Mouse (Mus musculus) hindbrain, embryonic 12.5 days (tissue): Measurements from ENCODE around the gene Hfe. TPM values are rescaled to one million over a fixed set of nuclear protein-coding genes. Genes with fewer than 3 reads are reported as not detected.
"Not testable (repeated sequence)": the region's sequence is repeated elsewhere in the genome, so short reads cannot be mapped to it uniquely, and the experiment has no call there.

Experiments
- ATAC-seq: fragments of 200-750 bp; cut with Nextera tagmentation; 2 replicates; pipeline ENCODE4 v1.8.0; 2017; ENCODE audit warnings: moderate TSS enrichment; ENCODE audit not compliant: low FRiP score
- H3K27ac ChIP-seq: fragments of 300-500 bp; sonication (generic); 2 replicates; pipeline ENCODE4 v1.5.1; 2016; ENCODE audit warnings: mild to moderate bottlenecking
- H3K27me3 ChIP-seq: fragments of 300-500 bp; sonication (generic); 2 replicates; pipeline ENCODE4 v1.6.1; 2016; ENCODE audit warnings: mild to moderate bottlenecking
- H3K36me3 ChIP-seq: fragments of 300-500 bp; sonication (generic); 2 replicates; pipeline ENCODE4 v1.6.1; 2016; ENCODE audit warnings: mild to moderate bottlenecking
- H3K4me1 ChIP-seq: fragments of 300-500 bp; sonication (generic); 2 replicates; pipeline ENCODE4 v1.6.1; 2016
- H3K4me2 ChIP-seq: fragments of 300-500 bp; sonication (generic); replicated peaks from 2 replicates; pipeline ENCODE4 v1.6.1; 2016; ENCODE audit warnings: mild to moderate bottlenecking
- H3K4me3 ChIP-seq: fragments of 300-500 bp; sonication (generic); 2 replicates; pipeline ENCODE4 v1.5.1; 2016; ENCODE audit warnings: mild to moderate bottlenecking
- H3K9ac ChIP-seq: fragments of 300-500 bp; sonication (generic); 2 replicates; pipeline ENCODE4 v1.6.1; 2016; ENCODE audit warnings: mild to moderate bottlenecking, moderate library complexity
- H3K9me3 ChIP-seq: fragments of 300-500 bp; sonication (generic); replicated peaks from 2 replicates; pipeline ENCODE4 v1.6.1; 2016; ENCODE audit warnings: mild to moderate bottlenecking
- WGBS: fragments of 180-500 bp; shearing (Covaris S2); methylation state at CpG from one replicate; pipeline ENCODE4 v1.1.7; 2016; 5-methylcytosine and 5-hydroxymethylcytosine counted together
- polyA plus RNA-seq: library from polyadenylated mRNA; unstranded; fragments of >200 nt; fragmentation: Nextera tagmentation; extraction: Ambion mirVana; gene quantifications from 2 replicates; pipeline ENCODE4 v1.2.1, GENCODE M21; 2016

The Hfe gene
- polyA plus RNA-seq, 1 experiment from 2014 or later: 4.9 TPM

DNA sequence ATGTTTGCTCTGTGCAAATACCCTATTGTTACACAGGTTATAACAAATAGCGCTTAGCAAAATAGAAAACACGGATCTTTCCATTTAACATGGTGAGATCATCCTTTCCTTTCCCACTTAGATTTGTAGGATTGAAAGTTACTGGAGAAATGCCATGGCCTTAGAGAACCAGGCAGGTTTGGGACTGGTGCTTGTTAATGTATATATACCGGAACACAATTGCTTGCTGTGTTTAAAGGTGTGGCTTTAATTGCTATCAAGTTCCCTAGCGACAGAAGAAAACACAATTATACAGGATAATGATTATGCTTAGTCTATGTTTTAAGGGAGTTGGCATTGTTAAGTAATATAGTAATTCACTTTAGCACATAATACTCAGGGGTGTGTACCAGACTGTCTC is 23.5 kb downstream of the Hfe start:
- H3K4me1 ChIP-seq: peaks cover 17% of the 10 kb centered on the region
- H3K4me3 ChIP-seq: no peak overlapping the region
- no peak overlapping the region for H3K9ac ChIP-seq
- no peaks in the 10 kb centered on the region for H3K36me3 ChIP-seq
- H3K27ac ChIP-seq: no peak overlapping the region
- no peaks in the 10 kb centered on the region for H3K27me3 ChIP-seq
- H3K9me3 ChIP-seq: no peaks in the 10 kb centered on the region
- ATAC-seq: no peak
- WGBS: 93% methylated on average over 4 of the region's 4 CpGs
- H3K4me2 ChIP-seq: no peak overlapping the region

DNA sequence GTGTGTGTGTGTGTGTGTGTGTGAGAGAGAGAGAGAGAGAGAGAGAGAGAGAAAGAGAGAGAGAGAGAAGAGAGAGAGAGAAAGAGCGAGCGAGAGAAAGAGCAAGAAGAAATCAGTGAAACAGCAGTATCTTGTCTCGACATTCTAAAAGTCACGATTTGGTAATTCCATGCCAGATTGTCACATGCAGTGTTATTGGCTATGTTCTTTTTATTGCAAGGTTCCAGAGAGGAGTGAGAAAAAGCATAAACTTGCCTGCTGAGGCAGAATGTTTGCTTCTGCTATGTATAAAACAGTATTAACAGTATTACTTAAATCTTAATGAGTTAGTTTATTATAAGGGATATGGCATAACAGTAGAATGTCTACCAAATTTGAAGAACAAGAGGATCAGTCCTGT is 24.7 kb downstream of the Hfe start:
- WGBS: 59% methylated on average over 4 of the region's 4 CpGs

DNA sequence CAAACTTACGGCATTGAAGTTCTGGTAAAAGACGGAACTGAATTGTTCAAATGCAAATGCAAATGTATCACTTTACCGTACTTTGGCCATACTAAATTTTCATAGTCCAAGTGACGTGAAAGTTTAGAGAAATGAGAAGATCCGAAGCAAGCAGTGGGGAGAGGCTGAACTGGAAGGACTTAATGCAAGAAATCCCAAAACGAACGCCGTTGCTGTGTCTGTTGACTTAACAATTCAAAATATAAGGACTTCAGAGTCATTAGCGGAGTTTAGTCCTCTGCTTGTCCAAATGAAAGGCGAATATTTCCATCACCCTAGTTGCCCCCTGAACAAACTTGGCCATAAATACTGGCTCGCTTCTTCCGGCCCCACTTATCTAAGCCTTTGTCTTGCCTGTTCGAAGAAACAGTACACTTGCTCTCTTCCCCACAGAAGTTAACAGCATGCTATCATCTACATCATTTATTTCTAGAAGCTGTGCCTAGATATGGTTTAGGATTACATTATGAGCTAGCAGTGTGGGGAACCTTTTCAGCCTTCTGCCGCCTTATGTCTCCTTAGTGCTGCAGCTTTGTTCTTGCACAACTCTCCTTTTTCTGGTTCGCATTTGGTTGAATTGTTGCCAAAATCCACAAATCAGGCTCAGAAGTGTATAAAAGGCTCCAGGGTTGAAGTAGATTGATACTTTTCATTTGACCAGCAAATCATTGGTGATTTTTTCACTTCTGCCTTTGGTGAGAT is 25.4 kb downstream of the Hfe start:
- Histone ChIP-seq H3K27ac (peak overlapping the region; percentile 96), H3K4me2 (peak overlapping the region; percentile 74), H3K9ac (peak overlapping the region; percentile 62), H3K27me3 (no peaks in the 10 kb centered on the region), H3K36me3 (no peaks in the 10 kb centered on the region), H3K4me3 (peak overlapping the region; percentile 44), H3K4me1 (peaks cover 17% of the 10 kb centered on the region), H3K9me3 (no peaks in the 10 kb centered on the region)
- no peak for ATAC-seq
- WGBS: 12% methylated on average over 15 of the region's 15 CpGs

More for the DNA sequence above, 24.7 kb downstream of the Hfe start:
- no peak for ATAC-seq
- Histone ChIP-seq H3K9me3 (no peaks in the 10 kb centered on the region), H3K9ac (peak overlapping the region; percentile 62), H3K4me3 (peak overlapping the region; percentile 44), H3K4me1 (peaks cover 17% of the 10 kb centered on the region), H3K27me3 (no peaks in the 10 kb centered on the region), H3K27ac (peak overlapping the region; percentile 96), H3K4me2 (peak overlapping the region; percentile 74), H3K36me3 (no peaks in the 10 kb centered on the region)

DNA sequence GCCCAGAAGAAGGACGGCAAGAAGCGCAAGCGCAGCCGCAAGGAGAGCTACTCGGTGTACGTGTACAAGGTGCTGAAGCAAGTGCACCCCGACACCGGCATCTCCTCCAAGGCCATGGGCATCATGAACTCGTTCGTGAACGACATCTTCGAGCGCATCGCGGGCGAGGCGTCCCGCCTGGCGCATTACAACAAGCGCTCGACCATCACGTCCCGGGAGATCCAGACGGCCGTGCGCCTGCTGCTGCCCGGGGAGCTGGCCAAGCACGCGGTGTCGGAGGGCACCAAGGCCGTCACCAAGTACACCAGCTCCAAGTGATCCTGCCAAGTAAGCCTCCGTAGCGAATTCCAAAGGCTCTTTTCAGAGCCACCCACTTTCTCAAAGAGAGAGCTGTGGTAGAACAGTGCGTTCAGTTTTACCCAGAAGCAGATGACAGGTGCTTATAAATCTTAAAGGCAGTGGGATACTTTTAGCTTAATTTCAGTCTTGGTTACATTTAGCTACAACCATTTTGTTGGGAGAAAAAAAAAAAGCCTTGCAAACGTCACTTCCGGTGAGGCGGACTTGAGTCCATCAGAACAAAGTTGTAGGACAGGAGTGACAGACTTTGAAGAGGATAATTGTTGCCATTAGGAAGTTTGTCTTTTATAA is 26.2 kb downstream of the Hfe start:
- peak overlapping the region; percentile 74 for H3K4me2 ChIP-seq
- not testable (repeated sequence) for H3K9me3 ChIP-seq, H3K36me3 ChIP-seq, H3K27me3 ChIP-seq
- ATAC-seq: peak; percentile 54
- peak overlapping the region; percentile 62 for H3K9ac ChIP-seq
- H3K4me1 ChIP-seq: peaks cover 17% of the 10 kb centered on the region
- WGBS: under 1% methylated on average over 15 of the region's 37 CpGs
- H3K27ac ChIP-seq: peak overlapping the region; percentile 96
- peak overlapping the region; percentile 44 for H3K4me3 ChIP-seq

DNA sequence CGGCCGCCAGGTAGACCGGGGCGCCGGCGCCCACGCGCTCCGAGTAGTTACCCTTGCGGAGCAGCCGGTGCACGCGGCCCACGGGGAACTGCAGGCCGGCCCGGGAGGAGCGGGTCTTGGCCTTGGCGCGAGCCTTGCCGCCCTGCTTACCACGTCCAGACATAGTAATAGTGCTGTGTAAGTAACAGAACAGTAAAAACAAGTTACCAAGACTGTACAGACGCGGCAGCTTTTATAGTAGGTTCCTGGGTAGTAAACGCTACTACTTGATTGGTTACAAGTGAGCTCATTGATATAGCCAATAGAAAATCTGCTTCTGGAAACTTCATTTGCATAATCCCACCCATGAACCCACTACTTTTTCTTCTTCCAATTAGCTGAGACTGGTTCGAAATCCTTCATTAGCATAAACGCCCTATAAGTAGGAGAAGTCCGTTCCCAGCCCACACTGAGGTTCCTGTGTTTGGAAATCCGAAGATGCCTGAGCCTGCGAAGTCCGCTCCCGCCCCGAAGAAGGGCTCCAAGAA is 26.8 kb downstream of the Hfe start, which contains the start of the genes Hist1h2ac and Hist1h2bc:
Gene Hist1h2ac (minus strand): TSS at position 194 of the 527 bp plus-strand sequence.
Gene Hist1h2bc (plus strand): TSS at position 445 of the 527 bp plus-strand sequence.
- H3K36me3 ChIP-seq: no peaks in the 10 kb centered on the region
- H3K4me3 ChIP-seq: peak within 1 kb of the TSS; percentile 44
- ATAC-seq: peak; percentile 99
- peak within 1 kb of the TSS; percentile 62 for H3K9ac ChIP-seq
- peak within 1 kb of the TSS; percentile 96 for H3K27ac ChIP-seq
- no peaks in the 10 kb centered on the region for H3K27me3 ChIP-seq
- peak within 1 kb of the TSS; percentile 74 for H3K4me2 ChIP-seq
- WGBS: 0% methylated on average over 31 of the region's 32 CpGs
- H3K4me1 ChIP-seq: peaks cover 17% of the 10 kb centered on the region
- no peaks in the 10 kb centered on the region for H3K9me3 ChIP-seq

DNA sequence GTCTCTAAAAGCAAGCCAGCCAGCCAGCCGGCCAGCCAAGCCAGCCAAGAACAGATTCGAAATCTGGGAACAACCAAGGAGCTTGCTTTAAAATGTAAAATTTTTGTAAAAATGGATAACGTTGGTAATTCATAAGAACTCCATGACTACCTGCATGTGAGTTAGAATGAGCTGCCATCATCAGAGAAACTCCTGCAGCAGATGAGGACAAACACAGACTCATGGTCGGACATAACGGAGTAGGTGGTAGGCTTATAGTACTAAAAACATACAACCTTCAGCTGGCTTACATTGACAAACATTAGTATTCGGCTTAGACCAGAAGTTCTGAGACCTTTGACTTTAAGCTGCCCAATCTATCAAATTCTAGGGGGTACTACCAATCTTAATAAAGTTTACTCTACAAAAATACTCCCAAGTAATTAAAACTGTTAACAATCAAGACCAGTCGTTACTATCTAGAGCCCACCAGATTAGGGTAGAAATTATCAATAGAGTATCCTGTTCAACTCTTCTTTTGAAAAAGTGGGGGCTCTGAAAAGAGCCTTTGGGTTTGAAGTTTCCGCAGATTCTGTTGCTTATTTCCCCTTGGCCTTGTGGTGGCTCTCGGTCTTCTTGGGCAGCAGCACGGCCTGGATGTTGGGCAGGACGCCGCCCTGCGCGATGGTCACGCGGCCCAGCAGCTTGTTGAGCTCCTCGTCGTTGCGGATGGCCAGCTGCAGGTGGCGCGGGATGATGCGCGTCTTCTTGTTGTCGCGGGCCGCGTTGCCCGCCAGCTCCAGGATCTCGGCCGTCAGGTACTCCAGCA is 27.5 kb downstream of the Hfe start:
- Histone ChIP-seq H3K4me1 (peaks cover 17% of the 10 kb centered on the region), H3K9ac (peak overlapping the region; percentile 59), H3K27ac (peak overlapping the region; percentile 94), H3K4me2 (peak overlapping the region; percentile 74), H3K4me3 (peak overlapping the region; percentile 39)
- H3K36me3 ChIP-seq, H3K27me3 ChIP-seq, H3K9me3 ChIP-seq: not testable (repeated sequence)
- 11% methylated on average over 16 of the region's 30 CpGs for WGBS
- ATAC-seq: peak; percentile 53

DNA sequence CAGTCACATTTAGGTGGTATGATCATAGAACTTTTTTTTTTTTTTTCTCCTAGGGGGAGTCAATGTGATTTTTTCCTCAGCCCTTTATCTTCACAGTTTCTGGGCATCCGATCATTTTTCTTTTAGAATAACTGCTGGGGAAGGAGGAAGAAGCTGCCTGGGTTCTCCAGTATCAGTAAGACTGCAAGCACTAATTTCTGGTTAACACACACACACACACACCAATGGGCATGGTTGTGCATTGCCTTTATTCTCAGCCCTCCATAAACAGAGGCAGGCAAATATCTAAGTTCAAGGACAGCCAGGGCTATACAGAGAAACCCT is 28.1 kb downstream of the Hfe start:
- Histone ChIP-seq H3K9me3 (no peaks in the 10 kb centered on the region), H3K36me3 (no peaks in the 10 kb centered on the region), H3K27ac (peak overlapping the region; percentile 94; the same call in 1 of the 2 replicates), H3K4me2 (peak overlapping the region; percentile 74), H3K27me3 (no peaks in the 10 kb centered on the region), H3K4me3 (peak overlapping the region; percentile 39), H3K4me1 (peaks cover 17% of the 10 kb centered on the region), H3K9ac (0 out of 2 replicates have a peak overlapping the region, but pooled peaks have one; percentile 8)
- WGBS: 47% methylated on average over 1 of the region's 1 CpGs
- ATAC-seq: no peak

DNA sequence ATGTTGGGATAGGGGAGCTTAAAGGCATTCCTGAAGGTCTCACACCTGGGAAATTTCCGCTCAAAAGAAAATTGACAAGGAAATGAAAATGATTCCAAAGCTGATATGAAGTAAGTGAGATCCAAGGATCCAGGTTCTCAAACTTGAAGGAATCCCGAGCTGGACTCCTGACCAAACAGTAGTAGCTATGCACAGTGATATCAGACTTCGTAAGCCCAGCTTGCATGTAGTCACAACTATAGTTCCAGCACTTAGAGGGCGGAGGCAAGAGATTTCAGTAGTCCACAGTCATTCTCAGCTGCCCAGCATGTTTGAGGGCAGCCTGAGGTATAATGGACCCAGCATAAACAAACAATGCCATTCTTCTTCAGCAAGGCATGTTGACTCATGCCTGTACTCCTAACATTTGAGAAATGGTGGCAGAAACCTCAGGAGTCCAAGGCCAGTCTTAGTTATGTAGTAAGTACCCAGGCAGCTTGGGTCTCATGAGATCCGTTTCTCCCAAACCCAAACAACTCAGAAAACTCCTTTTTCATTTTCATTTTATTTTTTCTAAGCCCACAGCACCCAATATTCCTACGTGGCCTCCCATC is 28.6 kb downstream of the Hfe start:
- H3K4me1 ChIP-seq: peaks cover 17% of the 10 kb centered on the region
- 87% methylated on average over 6 of the region's 6 CpGs for WGBS
- no peak overlapping the region for H3K4me2 ChIP-seq
- no peak overlapping the region for H3K9ac ChIP-seq
- no peaks in the 10 kb centered on the region for H3K9me3 ChIP-seq
- H3K27me3 ChIP-seq: no peaks in the 10 kb centered on the region
- H3K36me3 ChIP-seq: no peaks in the 10 kb centered on the region
- ATAC-seq: no peak
- no peak overlapping the region for H3K4me3 ChIP-seq
- H3K27ac ChIP-seq: no peak overlapping the region

DNA sequence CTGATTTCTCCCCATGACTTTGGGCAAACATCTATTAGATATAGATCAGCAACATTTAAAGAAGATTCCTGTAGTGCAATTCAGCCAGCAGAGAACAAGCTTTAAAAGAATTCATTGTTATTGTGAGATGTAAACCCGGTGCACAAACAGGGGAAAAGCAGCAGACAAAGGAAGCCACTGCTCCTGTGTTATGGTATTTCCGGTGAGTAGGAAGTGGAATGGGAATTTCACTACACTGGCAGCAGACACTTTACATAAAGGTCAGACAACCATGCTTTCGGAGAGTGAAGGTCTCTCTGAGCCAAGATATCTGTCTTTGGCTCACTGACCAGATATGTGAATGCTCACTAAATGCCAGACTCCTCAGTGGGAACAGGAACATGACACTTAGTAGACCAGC is 48.1 kb downstream of the Hfe start:
- 73% methylated on average over 3 of the region's 3 CpGs for whole genome bisulfite sequencing
- no peaks in the 10 kb centered on the region for H3K9me3 ChIP-seq
- no peaks in the 10 kb centered on the region for H3K27me3 ChIP-seq
- H3K36me3 ChIP-seq: no peaks in the 10 kb centered on the region
- no peak for ATAC-seq
- H3K4me1 ChIP-seq: no peaks in the 10 kb centered on the region
- no peak overlapping the region for H3K4me3 ChIP-seq
- H3K4me2 ChIP-seq: no peak overlapping the region
- H3K9ac ChIP-seq: no peak overlapping the region
- H3K27ac ChIP-seq: no peak overlapping the region

DNA sequence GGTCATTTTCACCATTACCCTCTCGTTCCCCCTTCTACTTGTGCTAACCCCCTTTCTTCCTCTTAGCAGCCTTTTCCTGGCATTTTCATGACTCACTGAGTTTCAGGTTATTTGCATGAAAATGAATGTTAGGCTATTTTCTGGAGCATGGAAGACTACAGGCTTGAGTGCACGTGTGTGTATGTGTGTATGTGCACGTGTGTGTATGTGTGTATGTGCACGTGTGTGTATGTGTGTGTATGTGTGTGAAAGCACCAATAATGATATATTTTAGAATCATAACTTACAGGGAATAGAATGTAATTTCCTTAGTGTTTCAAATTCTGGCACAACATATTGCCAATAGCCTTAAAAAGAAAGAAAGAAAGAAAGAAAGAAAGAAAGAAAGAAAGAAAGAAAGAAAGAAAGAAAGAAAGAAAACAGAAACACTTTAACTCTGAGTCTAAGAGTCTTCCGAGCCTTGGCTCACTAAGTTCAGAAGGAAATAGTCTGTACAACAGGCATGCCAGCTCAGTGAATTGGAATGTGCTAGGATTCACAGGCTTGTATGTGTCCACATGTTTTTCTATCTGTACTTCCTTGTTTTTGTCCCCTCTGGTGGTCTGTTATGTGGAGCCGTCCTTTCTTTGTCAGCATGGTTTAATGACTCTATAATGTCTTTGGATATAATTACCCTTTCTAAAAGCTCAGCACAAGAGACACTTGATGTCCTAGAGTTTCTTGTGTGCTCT is 50.9 kb downstream of the Hfe start:
- H3K36me3 ChIP-seq: no peaks in the 10 kb centered on the region
- no peaks in the 10 kb centered on the region for H3K9me3 ChIP-seq
- H3K27me3 ChIP-seq: no peaks in the 10 kb centered on the region
- no peak overlapping the region for H3K27ac ChIP-seq
- H3K4me1 ChIP-seq: no peaks in the 10 kb centered on the region
- H3K9ac ChIP-seq: no peak overlapping the region
- 75% methylated on average over 6 of the region's 6 CpGs for WGBS
- no peak overlapping the region for H3K4me3 ChIP-seq
- no peak for ATAC-seq
- no peak overlapping the region for H3K4me2 ChIP-seq
